Mouse (Mus musculus) embryonic fibroblast, embryonic 13.5 days (primary cell): ENCODE measurements around the gene Ssr1.

Experiments used
- CTCF ChIP-seq: IDR thresholded peaks from 2 replicates; pipeline ENCODE4 v1.5.1; 2011; ENCODE audit warnings: mild to moderate bottlenecking, control low read depth, low read length, moderate library complexity, borderline replicate concordance; ENCODE audit not compliant: insufficient read depth
- POLR2A ChIP-seq: IDR thresholded peaks from 2 replicates; pipeline ENCODE4 v1.6.1; 2011; ENCODE audit warnings: low read depth, mild to moderate bottlenecking, control low read depth, low read length, moderate library complexity

DNA sequence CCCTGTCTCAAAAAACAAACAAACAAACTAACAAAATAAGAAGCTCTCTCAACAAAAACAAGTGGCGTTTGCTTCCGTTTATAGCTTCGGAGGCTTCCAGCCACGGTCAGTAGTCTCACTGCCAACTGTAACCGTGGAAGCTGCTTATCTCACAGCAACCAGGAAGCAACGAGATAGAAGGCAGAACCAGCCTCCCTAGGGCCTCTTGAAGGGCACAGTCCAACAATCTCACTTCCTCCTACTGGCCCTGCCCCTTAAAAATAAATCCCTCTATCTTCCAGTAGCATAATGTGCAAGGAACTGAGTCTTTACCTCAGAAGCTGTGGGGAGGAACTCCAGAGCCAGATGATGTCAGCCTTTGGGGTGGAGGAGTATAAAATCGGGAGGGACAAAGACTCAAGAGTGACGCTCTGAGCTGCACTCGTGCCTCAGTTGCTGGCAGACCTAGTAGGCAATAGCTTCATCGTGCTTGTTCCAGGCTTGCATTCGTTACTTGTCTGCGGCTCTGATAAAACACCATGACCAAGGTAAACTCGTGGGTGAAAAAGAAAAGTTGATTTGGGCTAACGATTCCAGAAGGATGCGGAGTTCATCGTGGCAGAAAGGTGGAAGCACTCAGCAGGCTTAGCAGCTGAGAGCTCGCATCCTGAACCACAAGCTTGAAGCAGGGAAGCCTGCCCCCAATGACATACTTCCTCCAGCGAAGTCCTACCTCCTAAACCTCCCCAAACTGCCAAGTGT, 35.3 kb downstream of the Ssr1 start:
- TF ChIP-seq POLR2A (no peak), CTCF (no peak)
